Mouse (Mus musculus): Measurements from ENCODE around the gene Fam163b. TPM values are rescaled to one million over a fixed set of nuclear protein-coding genes. Genes with fewer than 3 reads are reported as not detected.

The Fam163b gene
- polyA plus RNA-seq, 1 experiment from 2014 or later, result not detected

GRCm38 (mm10) chr2:27144957-27145356, 2.7 kb upstream of the Fam163b start:
- no peak for TF ChIP-seq CTCF (IDR thresholded peaks at IDR 0.05; ENCODE audit: low read depth)
- peaks cover 13% of the 10 kb centered on the region for H3K27me3 ChIP-seq (ENCODE audit: insufficient read depth, low read length)
- ATAC-seq (replicated peaks; ENCODE audit: low FRiP score, low read depth), result no peak
- H3K36me3 ChIP-seq (ENCODE audit: insufficient read depth, low read length), result no peaks in the 10 kb centered on the region
- 54% methylated on average over 2 of the region's 2 CpGs for WGBS
- H3K4me2 ChIP-seq (ENCODE audit: low read length), result no peak overlapping the region
- H3K4me3 ChIP-seq (replicated peaks; ENCODE audit: low read depth, low read length), result no peak overlapping the region
- no peaks in the 10 kb centered on the region for H3K9me3 ChIP-seq (replicated peaks; ENCODE audit: low read length)
- H3K9ac ChIP-seq (ENCODE audit: low read depth, low read length), result no peak overlapping the region
- H3K4me1 ChIP-seq (replicated peaks; ENCODE audit: insufficient read depth, low read length), result 0 out of 2 replicates have a peak, but pooled peaks cover 4% of the 10 kb centered on the region
- no peak for DNase-seq (ENCODE audit: low spot score)
- no peak overlapping the region for H3K27ac ChIP-seq

DNA sequence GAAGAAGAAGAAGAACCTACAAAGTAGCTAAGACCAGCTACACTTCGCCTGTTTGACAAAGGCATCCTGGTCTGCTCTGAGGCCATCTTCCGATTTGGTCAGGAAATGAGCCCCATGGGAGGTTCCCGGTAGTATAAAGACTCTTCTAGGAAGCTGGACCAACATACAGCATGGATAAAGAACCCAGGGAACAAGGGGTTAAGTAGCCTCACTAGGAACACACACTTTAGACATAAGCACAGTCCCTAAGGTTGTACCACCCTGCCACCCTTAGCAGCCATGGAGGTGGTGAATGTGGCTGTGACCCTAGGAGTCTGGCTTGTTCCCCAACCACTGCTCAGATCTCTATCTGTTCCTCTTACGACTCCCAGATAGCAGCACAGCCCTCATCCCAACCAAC, 3.9 kb downstream of the Fam163b start:
- no peak overlapping the region for H3K27ac ChIP-seq
- H3K9me3 ChIP-seq (replicated peaks; ENCODE audit: low read length), result no peaks in the 10 kb centered on the region
- H3K4me1 ChIP-seq (replicated peaks; ENCODE audit: insufficient read depth, low read length), result 0 out of 2 replicates have a peak, but pooled peaks cover 4% of the 10 kb centered on the region
- H3K9ac ChIP-seq (ENCODE audit: low read depth, low read length), result no peak overlapping the region
- no peak overlapping the region for H3K4me3 ChIP-seq (replicated peaks; ENCODE audit: low read depth, low read length)
- WGBS, result 52% methylated on average over 4 of the region's 4 CpGs
- peaks cover 13% of the 10 kb centered on the region for H3K27me3 ChIP-seq (ENCODE audit: insufficient read depth, low read length)
- no peaks in the 10 kb centered on the region for H3K36me3 ChIP-seq (ENCODE audit: insufficient read depth, low read length)
- DNase-seq (ENCODE audit: low spot score), result no peak
- ATAC-seq (replicated peaks; ENCODE audit: low FRiP score, low read depth), result no peak
- no peak for TF ChIP-seq CTCF (IDR thresholded peaks at IDR 0.05; ENCODE audit: low read depth)
- no peak overlapping the region for H3K4me2 ChIP-seq (ENCODE audit: low read length)

DNA sequence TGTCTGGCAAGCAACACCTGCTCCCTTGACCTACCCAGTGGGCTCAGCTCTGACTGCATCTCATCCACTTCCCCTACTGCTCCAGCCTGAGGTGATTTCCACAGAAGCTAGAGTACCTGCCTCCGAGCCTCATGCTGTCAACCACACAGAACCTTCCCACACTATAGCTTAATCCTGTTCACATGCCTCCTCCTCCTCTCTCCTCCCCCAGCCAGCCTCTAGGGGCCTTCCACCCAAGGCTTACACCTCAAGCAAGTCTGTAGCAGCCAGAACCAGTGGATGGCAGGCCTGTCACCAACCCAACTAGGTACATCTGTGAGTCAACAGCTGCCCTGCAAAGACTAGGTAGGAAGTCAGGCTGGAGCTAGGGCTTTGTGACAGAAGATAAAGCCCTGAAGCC, 5.5 kb downstream of the Fam163b start:
- Histone ChIP-seq H3K9me3 (replicated peaks; ENCODE audit: low read length) (no peaks in the 10 kb centered on the region), H3K9ac (ENCODE audit: low read depth, low read length) (no peak overlapping the region), H3K4me3 (replicated peaks; ENCODE audit: low read depth, low read length) (no peak overlapping the region), H3K4me1 (replicated peaks; ENCODE audit: insufficient read depth, low read length) (no peaks in the 10 kb centered on the region), H3K27ac (no peak overlapping the region), H3K27me3 (ENCODE audit: insufficient read depth, low read length) (peaks cover 7% of the 10 kb centered on the region), H3K4me2 (ENCODE audit: low read length) (no peak overlapping the region), H3K36me3 (ENCODE audit: insufficient read depth, low read length) (no peaks in the 10 kb centered on the region)
- ATAC-seq (replicated peaks; ENCODE audit: low FRiP score, low read depth) (no peak), DNase-seq (ENCODE audit: low spot score) (no peak)
- WGBS, result 73% methylated on average over 1 of the region's 1 CpGs
- no peak for TF ChIP-seq CTCF (IDR thresholded peaks at IDR 0.05; ENCODE audit: low read depth)

DNA sequence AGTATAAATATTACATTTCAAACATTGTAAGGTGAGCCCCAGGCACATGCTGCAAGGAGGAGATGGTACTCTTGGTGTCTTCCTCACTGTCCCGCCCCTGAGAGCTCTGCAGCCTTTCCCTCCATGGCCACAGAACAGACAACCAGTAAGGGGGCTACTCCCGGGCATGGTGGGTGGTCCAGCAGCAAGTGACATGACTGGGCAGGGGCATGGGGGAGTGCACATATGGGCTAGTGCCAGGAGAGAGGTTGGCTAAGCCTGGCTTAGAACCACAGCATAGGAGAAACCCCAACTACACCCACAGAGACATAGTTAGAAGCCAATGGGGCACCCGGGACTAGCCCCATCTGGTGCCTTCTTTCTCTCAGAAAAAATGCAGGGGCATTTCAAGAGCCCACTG, 6.0 kb downstream of the Fam163b start:
- H3K27ac ChIP-seq, result no peak overlapping the region
- no peak overlapping the region for H3K4me3 ChIP-seq (replicated peaks; ENCODE audit: low read depth, low read length)
- H3K4me2 ChIP-seq (ENCODE audit: low read length), result no peak overlapping the region
- no peaks in the 10 kb centered on the region for H3K4me1 ChIP-seq (replicated peaks; ENCODE audit: insufficient read depth, low read length)
- H3K27me3 ChIP-seq (ENCODE audit: insufficient read depth, low read length), result peaks cover 2% of the 10 kb centered on the region; the same call in 1 of the 2 replicates
- no peaks in the 10 kb centered on the region for H3K36me3 ChIP-seq (ENCODE audit: insufficient read depth, low read length)
- H3K9me3 ChIP-seq (replicated peaks; ENCODE audit: low read length), result no peaks in the 10 kb centered on the region
- 70% methylated on average over 3 of the region's 3 CpGs for WGBS
- TF ChIP-seq CTCF (IDR thresholded peaks at IDR 0.05; ENCODE audit: low read depth), result no peak
- DNase-seq (ENCODE audit: low spot score) (no peak), ATAC-seq (replicated peaks; ENCODE audit: low FRiP score, low read depth) (no peak)
- H3K9ac ChIP-seq (ENCODE audit: low read depth, low read length), result no peak overlapping the region

DNA sequence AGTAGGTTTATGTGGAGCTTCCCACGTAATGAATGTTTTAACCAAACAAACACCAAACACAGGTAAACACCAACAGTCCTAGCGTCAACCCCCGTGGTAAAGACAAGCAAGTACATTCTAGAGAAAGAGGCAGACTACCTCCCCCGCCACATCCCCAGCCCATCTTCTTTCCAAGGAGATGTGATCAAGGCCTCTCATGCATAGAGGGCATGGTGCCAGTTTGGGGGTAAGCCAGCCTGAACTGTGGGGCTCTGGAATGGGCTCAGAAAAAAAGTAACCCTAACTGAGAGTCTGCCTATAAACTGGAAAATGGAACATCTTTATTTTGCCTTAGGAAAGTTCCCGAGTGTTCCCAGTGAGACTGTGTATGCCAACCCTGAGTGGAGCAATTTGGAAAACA, 6.4 kb downstream of the Fam163b start:
- Histone ChIP-seq H3K4me3 (replicated peaks; ENCODE audit: low read depth, low read length) (no peak overlapping the region), H3K27ac (no peak overlapping the region), H3K27me3 (ENCODE audit: insufficient read depth, low read length) (no peaks in the 10 kb centered on the region), H3K9ac (ENCODE audit: low read depth, low read length) (no peak overlapping the region), H3K4me1 (replicated peaks; ENCODE audit: insufficient read depth, low read length) (no peaks in the 10 kb centered on the region), H3K4me2 (ENCODE audit: low read length) (no peak overlapping the region), H3K36me3 (ENCODE audit: insufficient read depth, low read length) (no peaks in the 10 kb centered on the region), H3K9me3 (replicated peaks; ENCODE audit: low read length) (no peaks in the 10 kb centered on the region)
- no peak for TF ChIP-seq CTCF (IDR thresholded peaks at IDR 0.05; ENCODE audit: low read depth)
- DNase-seq (ENCODE audit: low spot score) (no peak), ATAC-seq (replicated peaks; ENCODE audit: low FRiP score, low read depth) (no peak)
- 72% methylated on average over 5 of the region's 5 CpGs for WGBS

DNA sequence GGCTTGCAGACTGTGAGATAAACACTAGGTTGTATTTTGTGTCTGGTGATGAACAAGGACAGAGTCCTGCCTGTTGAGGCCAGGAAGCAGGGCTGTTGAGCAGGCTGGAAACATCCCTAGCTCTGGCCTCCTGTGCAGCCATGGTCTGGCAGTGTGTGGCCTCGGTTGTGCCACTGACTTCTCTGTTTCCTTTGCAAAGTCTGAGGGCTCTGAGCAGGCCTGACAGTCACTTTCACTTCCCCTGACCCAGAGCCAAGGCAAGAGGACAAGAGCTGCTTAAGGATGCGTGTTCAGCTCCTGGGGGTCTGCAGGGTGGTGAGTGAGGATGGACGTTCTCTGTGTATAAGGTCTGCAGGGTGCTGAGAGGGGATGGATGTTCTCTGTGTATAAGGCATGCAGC, 13.3 kb downstream of the Fam163b start:
- H3K4me2 ChIP-seq (ENCODE audit: low read length), result no peak overlapping the region
- no peaks in the 10 kb centered on the region for H3K9me3 ChIP-seq (replicated peaks; ENCODE audit: low read length)
- TF ChIP-seq CTCF (IDR thresholded peaks at IDR 0.05; ENCODE audit: low read depth), result no peak
- ATAC-seq (replicated peaks; ENCODE audit: low FRiP score, low read depth) (no peak), DNase-seq (ENCODE audit: low spot score) (no peak)
- WGBS, result 68% methylated on average over 3 of the region's 3 CpGs
- no peaks in the 10 kb centered on the region for H3K27me3 ChIP-seq (ENCODE audit: insufficient read depth, low read length)
- H3K4me3 ChIP-seq (replicated peaks; ENCODE audit: low read depth, low read length), result no peak overlapping the region
- no peaks in the 10 kb centered on the region for H3K4me1 ChIP-seq (replicated peaks; ENCODE audit: insufficient read depth, low read length)
- H3K9ac ChIP-seq (ENCODE audit: low read depth, low read length), result no peak overlapping the region
- no peak overlapping the region for H3K27ac ChIP-seq
- H3K36me3 ChIP-seq (ENCODE audit: insufficient read depth, low read length), result no peaks in the 10 kb centered on the region

DNA sequence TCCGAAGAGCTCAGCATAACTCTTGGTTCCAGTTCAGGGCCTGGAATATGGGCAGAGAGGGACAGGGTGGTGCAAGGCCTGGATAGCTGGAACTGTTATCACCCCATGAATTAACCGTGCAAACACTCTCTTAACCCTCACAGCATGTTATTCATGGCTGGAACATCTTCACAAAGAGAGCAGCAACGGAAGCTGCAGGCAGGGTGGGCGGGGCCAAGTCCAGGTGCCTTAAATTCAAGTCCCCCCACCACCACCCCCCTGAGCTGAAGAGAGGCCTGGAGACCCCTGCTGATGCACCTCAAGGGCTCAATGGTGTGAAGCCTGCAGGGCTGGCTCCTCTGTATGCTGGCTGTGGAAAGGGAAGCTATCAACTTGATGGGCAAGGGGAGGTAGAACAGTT, 15.8 kb downstream of the Fam163b start:
- ATAC-seq (replicated peaks; ENCODE audit: low FRiP score, low read depth), result no peak
- Histone ChIP-seq H3K4me1 (replicated peaks; ENCODE audit: insufficient read depth, low read length) (no peaks in the 10 kb centered on the region), H3K27me3 (ENCODE audit: insufficient read depth, low read length) (no peaks in the 10 kb centered on the region), H3K4me3 (replicated peaks; ENCODE audit: low read depth, low read length) (no peak overlapping the region), H3K36me3 (ENCODE audit: insufficient read depth, low read length) (no peaks in the 10 kb centered on the region), H3K9me3 (replicated peaks; ENCODE audit: low read length) (no peaks in the 10 kb centered on the region), H3K9ac (ENCODE audit: low read depth, low read length) (no peak overlapping the region), H3K27ac (no peak overlapping the region), H3K4me2 (ENCODE audit: low read length) (no peak overlapping the region)
- TF ChIP-seq CTCF (IDR thresholded peaks at IDR 0.05; ENCODE audit: low read depth), result no peak
- WGBS, result 67% methylated on average over 4 of the region's 4 CpGs
- no peak for DNase-seq (ENCODE audit: low spot score)

All from kidney, postnatal 0 days (tissue).